Comparison of ENCODE assay signal across 8 mouse cellular contexts in the genomic region with DNA sequence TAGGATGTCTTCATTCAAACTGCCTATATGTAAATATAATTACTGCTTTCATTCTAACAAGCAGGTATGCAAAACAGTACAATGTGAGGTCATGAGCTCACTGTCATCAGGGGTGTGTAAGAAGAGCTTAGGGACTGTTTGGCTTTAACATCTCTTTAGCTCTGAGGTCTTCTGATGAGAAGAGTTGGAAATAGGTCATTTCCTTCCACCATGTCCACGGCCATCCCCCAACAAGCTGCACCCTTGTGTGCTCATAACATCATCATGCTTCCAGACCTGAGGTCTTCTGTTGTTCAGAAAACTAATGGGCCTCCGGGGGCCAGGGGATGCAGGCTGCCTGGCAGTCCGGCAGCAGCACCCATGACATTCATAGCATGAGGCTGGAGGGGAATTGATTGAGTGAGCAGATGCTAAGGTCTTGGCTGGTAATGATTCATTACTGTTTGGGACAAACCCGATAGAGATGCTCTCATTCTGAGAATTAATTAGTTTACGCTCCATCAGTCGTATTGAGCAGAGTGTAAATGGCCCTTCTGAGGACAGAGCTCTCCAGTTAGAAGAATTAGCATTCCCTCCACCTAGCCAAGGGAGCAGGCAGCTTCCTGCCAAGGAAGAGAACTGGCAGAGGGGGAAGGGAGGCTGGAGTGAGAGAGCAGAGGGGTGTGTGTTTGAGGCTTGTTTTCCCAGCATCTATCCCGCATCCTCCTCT.
A peak's percentile ranks its signal among the peaks of the same experiment; 100 is the strongest.
DNase-seq lines count a peak whose midpoint lies in the region; ATAC-seq lines count a peak whose summit lies in the region.

No protein-coding gene starts in this region.

- no peaks in the 10 kb centered on the region for H3K9me3 ChIP-seq in liver, embryonic 12.5 days (replicated peaks)

- 58% methylated on average over 7 of the region's 7 CpGs for whole genome bisulfite sequencing in liver, embryonic 12.5 days (ENCODE audit: insufficient replicate concordance)

- H3K27me3 ChIP-seq in liver, embryonic 12.5 days (replicated peaks): no peaks in the 10 kb centered on the region

- no peak overlapping the region for H3K4me3 ChIP-seq in liver, embryonic 12.5 days

- H3K9ac ChIP-seq in liver, embryonic 12.5 days: no peak overlapping the region

- no peak overlapping the region for H3K4me2 ChIP-seq in liver, embryonic 12.5 days

- DNase-seq in embryo, embryonic 10 days (ENCODE audit: low spot score): peak; percentile 51
- no peak for DNase-seq in embryo, embryonic 9.5 days (ENCODE audit: extremely low spot score)
- DNase-seq in frontal cortex, postnatal 36 days (ENCODE audit: low spot score in 2 of 2): peak; percentile 22 to 40
- DNase-seq in left cerebral cortex, postnatal 36 days (ENCODE audit: low spot score in 2 of 2): peak; percentile 10 to 23
- DNase-seq in right cerebral cortex, postnatal 14 days: peak; percentile 19
- DNase-seq in urinary bladder, adult 18-20 months (ENCODE audit: low spot score in 2 of 2): no peak
- DNase-seq in thymus, postnatal 25 days: no peak

- H3K4me1 ChIP-seq in liver, embryonic 12.5 days: no peaks in the 10 kb centered on the region

- no peaks in the 10 kb centered on the region for H3K36me3 ChIP-seq in liver, embryonic 12.5 days

- no peak for ATAC-seq in liver, embryonic 12.5 days

- intact Hi-C loops in left cerebral cortex, postnatal 36 days (cut with DNase I): no loop called here

- H3K27ac ChIP-seq in liver, embryonic 12.5 days: no peak overlapping the region

Comparison
In these comparisons a context has a peak if more than half of its experiments do, and no peak if none do; other contexts are left out.
1. DNase-seq: peak in embryo, embryonic 10 days (single experiment), frontal cortex, postnatal 36 days (2 of 2), left cerebral cortex, postnatal 36 days (2 of 2) and right cerebral cortex, postnatal 14 days (single experiment); none in embryo, embryonic 9.5 days (single experiment), urinary bladder, adult 18-20 months (0 of 2) and thymus, postnatal 25 days (single experiment).